Mouse (Mus musculus) CH12.LX (cell line): ENCODE results near the gene Ccdc152. TPM values are rescaled to one million over a fixed set of nuclear protein-coding genes. Genes with fewer than 3 reads are reported as not detected.

Experiments
- DNase-seq: peaks from one replicate; pipeline ENCODE4 v3.0.0-alpha.2; 2013; ENCODE audit errors: extremely low read depth
- H3K27ac ChIP-seq: 2 replicates; pipeline ENCODE4 v1.5.1; 2012; ENCODE audit warnings: low read depth, mild to moderate bottlenecking, control low read depth, moderate library complexity; ENCODE audit not compliant: insufficient read depth
- H3K27me3 ChIP-seq: replicated peaks from 2 replicates; pipeline ENCODE3; 2012; ENCODE audit warnings: inconsistent platforms
- H3K36me3 ChIP-seq, 2 experiments: replicated peaks in 1 of 2; 2 replicates each; pipeline versions ENCODE3 to v1.6.1; 2012; ENCODE audit warnings: inconsistent platforms in 1 of 2, low read length in 1 of 2, mild to moderate bottlenecking in 1 of 2, mixed read lengths in 1 of 2, moderate library complexity in 1 of 2; ENCODE audit not compliant: control insufficient read depth in 1 of 2, insufficient read depth in 1 of 2
- H3K4me1 ChIP-seq, 2 experiments: 2 replicates each; pipeline ENCODE4 v1.6.1; 2012; ENCODE audit warnings: inconsistent platforms in 1 of 2, moderate library complexity in 1 of 2; ENCODE audit not compliant: insufficient read depth in 2 of 2, control insufficient read depth in 1 of 2
- H3K4me2 ChIP-seq: 2 replicates; pipeline ENCODE4 v1.6.1; 2012; ENCODE audit warnings: low read depth, mild to moderate bottlenecking, control low read depth; ENCODE audit not compliant: poor library complexity, insufficient read depth, severe bottlenecking
- H3K4me3 ChIP-seq, 3 experiments: fragments of 150-350 bp in 1 of 3; sonication (generic) in 1 of 3; replicated peaks in 1 of 3; 2 replicates each; pipeline versions ENCODE3 to v1.5.1; 2011 to 2012; ENCODE audit warnings: low read depth in 2 of 3, low read length in 2 of 3, mild to moderate bottlenecking in 2 of 3, moderate library complexity in 2 of 3, control low read depth in 1 of 3, improper control_type of control experiment in 1 of 3, inconsistent platforms in 1 of 3, mixed read lengths in 1 of 3; ENCODE audit not compliant: poor library complexity in 1 of 3
- H3K79me2 ChIP-seq: replicated peaks from 2 replicates; pipeline ENCODE4 v1.6.1; 2012; ENCODE audit warnings: mild to moderate bottlenecking, moderate library complexity; ENCODE audit not compliant: control insufficient read depth, poor library complexity, insufficient read depth, severe bottlenecking; ENCODE audit errors: extremely low read depth
- H3K9ac ChIP-seq: 2 replicates; pipeline ENCODE4 v1.6.1; 2012; ENCODE audit warnings: low read depth, mild to moderate bottlenecking, control low read depth, moderate library complexity; ENCODE audit not compliant: insufficient read depth
- H3K9me3 ChIP-seq: replicated peaks from 2 replicates; pipeline ENCODE3; 2012; ENCODE audit warnings: low read length, inconsistent platforms, mixed read lengths
- BHLHE40 ChIP-seq: IDR thresholded peaks from 2 replicates; pipeline ENCODE4 v1.6.1; 2011; ENCODE audit warnings: mild to moderate bottlenecking, low read depth, low read length, improper control_type of control experiment
- CHD2 ChIP-seq: IDR thresholded peaks from 2 replicates; pipeline ENCODE4 v1.6.1; 2011; ENCODE audit warnings: low read length, improper control_type of control experiment
- CTCF ChIP-seq, 2 experiments: IDR thresholded peaks in 1 of 2; conservative IDR thresholded peaks in 1 of 2; 2 replicates each; pipeline ENCODE4 v1.5.1; 2011 to 2012; ENCODE audit warnings: low read depth in 2 of 2, low read length in 2 of 2, improper control_type of control experiment in 1 of 2, inconsistent platforms in 1 of 2, mild to moderate bottlenecking in 1 of 2, moderate library complexity in 1 of 2
- E2F4 ChIP-seq: IDR thresholded peaks from 2 replicates; pipeline ENCODE4 v1.6.1; 2011; ENCODE audit warnings: low read depth, low read length, improper control_type of control experiment; ENCODE audit not compliant: insufficient replicate concordance
- ELF1 ChIP-seq: IDR thresholded peaks from 2 replicates; pipeline ENCODE4 v1.6.1; 2014; ENCODE audit warnings: low read depth, mild to moderate bottlenecking, inconsistent platforms, low read length, improper control_type of control experiment
- EP300 ChIP-seq: IDR thresholded peaks from 2 replicates; pipeline ENCODE4 v1.6.1; 2011; ENCODE audit warnings: low read length, improper control_type of control experiment
- ETS1 ChIP-seq: conservative IDR thresholded peaks from 2 replicates; pipeline ENCODE4 v1.6.1; 2012; ENCODE audit warnings: low read depth, mild to moderate bottlenecking, inconsistent platforms, low read length, improper control_type of control experiment, moderate library complexity
- GABPA ChIP-seq: IDR thresholded peaks from 2 replicates; pipeline ENCODE4 v1.6.1; 2012; ENCODE audit warnings: low read depth, low read length, improper control_type of control experiment, inconsistent platforms; ENCODE audit not compliant: insufficient replicate concordance
- HCFC1 ChIP-seq: IDR thresholded peaks from 2 replicates; pipeline ENCODE4 v1.6.1; 2012; ENCODE audit warnings: low read depth, mild to moderate bottlenecking, inconsistent platforms, low read length, improper control_type of control experiment
- IRF4 ChIP-seq: IDR thresholded peaks from 2 replicates; pipeline ENCODE4 v1.6.1; 2014; ENCODE audit warnings: low read depth, mild to moderate bottlenecking, inconsistent platforms, low read length, improper control_type of control experiment
- JUN ChIP-seq: IDR thresholded peaks from 2 replicates; pipeline ENCODE4 v1.6.1; 2011; ENCODE audit warnings: low read depth, mild to moderate bottlenecking, low read length, improper control_type of control experiment, moderate library complexity; ENCODE audit not compliant: insufficient read depth
- JUND ChIP-seq: conservative IDR thresholded peaks from 2 replicates; pipeline ENCODE4 v1.6.1; 2011; ENCODE audit warnings: low read depth, low read length, improper control_type of control experiment
- MAFK ChIP-seq: IDR thresholded peaks from 2 replicates; pipeline ENCODE4 v1.6.1; 2011; ENCODE audit warnings: low read length, improper control_type of control experiment; ENCODE audit not compliant: insufficient replicate concordance
- MAX ChIP-seq: IDR thresholded peaks from 2 replicates; pipeline ENCODE4 v1.6.1; 2011; ENCODE audit warnings: low read length, improper control_type of control experiment
- MAZ ChIP-seq: IDR thresholded peaks from 2 replicates; pipeline ENCODE4 v1.6.1; 2012; ENCODE audit warnings: low read depth, mild to moderate bottlenecking, inconsistent platforms, low read length, improper control_type of control experiment, moderate library complexity
- MEF2A ChIP-seq: IDR thresholded peaks from 2 replicates; pipeline ENCODE4 v1.6.1; 2014; ENCODE audit warnings: low read depth, mild to moderate bottlenecking, inconsistent platforms, low read length, improper control_type of control experiment, borderline replicate concordance
- NRF1 ChIP-seq: IDR thresholded peaks from 2 replicates; pipeline ENCODE4 v1.6.1; 2014; ENCODE audit warnings: low read depth, mild to moderate bottlenecking, inconsistent platforms, low read length, improper control_type of control experiment, moderate library complexity
- PAX5 ChIP-seq: IDR thresholded peaks from 2 replicates; pipeline ENCODE4 v1.6.1; 2012; ENCODE audit warnings: low read length, inconsistent platforms, mixed read lengths
- RAD21 ChIP-seq: IDR thresholded peaks from 2 replicates; pipeline ENCODE4 v1.6.1; 2011; ENCODE audit warnings: low read depth, mild to moderate bottlenecking, low read length, improper control_type of control experiment, moderate library complexity
- SIN3A ChIP-seq: IDR thresholded peaks from 2 replicates; pipeline ENCODE4 v1.6.1; 2012; ENCODE audit warnings: low read length, improper control_type of control experiment, inconsistent platforms
- SMC3 ChIP-seq: IDR thresholded peaks from 2 replicates; pipeline ENCODE4 v1.6.1; 2011; ENCODE audit warnings: low read depth, low read length, improper control_type of control experiment
- TBP ChIP-seq: conservative IDR thresholded peaks from 2 replicates; pipeline ENCODE4 v1.6.1; 2011; ENCODE audit warnings: low read depth, low read length, improper control_type of control experiment
- TCF12 ChIP-seq: IDR thresholded peaks from 2 replicates; pipeline ENCODE4 v1.6.1; 2014; ENCODE audit warnings: low read depth, mild to moderate bottlenecking, inconsistent platforms, low read length, improper control_type of control experiment
- USF1 ChIP-seq: IDR thresholded peaks from 2 replicates; pipeline ENCODE4 v1.6.1; 2014; ENCODE audit warnings: low read depth, mild to moderate bottlenecking, inconsistent platforms, low read length, improper control_type of control experiment
- USF2 ChIP-seq: conservative IDR thresholded peaks from 2 replicates; pipeline ENCODE4 v1.6.1; 2011; ENCODE audit warnings: low read depth, low read length, improper control_type of control experiment
- ZC3H11A ChIP-seq: IDR thresholded peaks from 2 replicates; pipeline ENCODE4 v1.6.1; 2012; ENCODE audit warnings: low read depth, mild to moderate bottlenecking, inconsistent platforms, low read length, improper control_type of control experiment
- ZMIZ1 ChIP-seq: IDR thresholded peaks from 2 replicates; pipeline ENCODE4 v1.6.1; 2012; ENCODE audit warnings: low read depth, mild to moderate bottlenecking, inconsistent platforms, low read length, improper control_type of control experiment
- dilution Hi-C: fragments of 300-500 bp; cut with MboI; formaldehyde crosslinking; loops from 2 replicates; pipeline ENCODE4 v1.14.3; 2020; ENCODE audit warnings: low sequenced_read_pairs; ENCODE audit not compliant: extremely low pct_unique_long_range_greater_than_20kb, extremely low pct_ligation_motif_present
- in situ Hi-C: fragments of 300-500 bp; cut with MboI; formaldehyde crosslinking; loops from 3 replicates; pipeline ENCODE4 v1.14.3; 2019; ENCODE audit warnings: low sequenced_read_pairs, low pct_ligation_motif_present, low pct_unique_long_range_greater_than_20kb, mixed read lengths
- polyA plus RNA-seq: library from polyadenylated mRNA; unstranded; fragments of >175 nt; gene quantifications from 2 replicates; pipeline ENCODE4 v1.2.1, GENCODE M21; 2012; ENCODE audit warnings: low read depth; ENCODE audit not compliant: insufficient read length
- total RNA-seq, 2 experiments: library from RNA; depleted of rRNA; stranded (reverse); fragments of 300-350 nt in 1 of 2; fragments of >200 nt in 1 of 2; gene quantifications; 2 replicates each; pipeline ENCODE4 v1.2.3; 2012 to 2014

Ccdc152 gene
- total and polyA plus RNA-seq, 3 experiments = 0.08 to 0.99 TPM; not detected in 1

GRCm38 (mm10) chr15:3268247-3268646 lies 35.1 kb downstream of the Ccdc152 start, which contains the start of gene Selenop:
TSS of gene Selenop (plus strand) at chr15:3268547.
- H3K4me2 ChIP-seq = no peak within 1 kb of the TSS
- H3K27ac ChIP-seq = no peak within 1 kb of the TSS
- TF ChIP-seq MAZ (no peak), MAX (no peak), IRF4 (no peak), RAD21 (no peak), JUND (no peak), HCFC1 (no peak), JUN (no peak), USF2 (no peak), NRF1 (no peak), USF1 (no peak), EP300 (no peak), E2F4 (no peak), MEF2A (no peak), CTCF (conservative IDR thresholded peaks at IDR 0.05 in 1 of 2, IDR thresholded peaks at IDR 0.05 in 1 of 2; ENCODE audit: low read depth in 2 of 2, low read length in 2 of 2) (no peak), ELF1 (no peak), ZC3H11A (no peak), TBP (no peak)
- no peaks in the 10 kb centered on the region for H3K36me3 ChIP-seq
- in situ Hi-C loops (no loop called here), dilution Hi-C loops (no loop called here)
- H3K9ac ChIP-seq = no peak within 1 kb of the TSS
- no peaks in the 10 kb centered on the region for H3K9me3 ChIP-seq
- H3K4me3 ChIP-seq = no peak within 1 kb of the TSS
- no peaks in the 10 kb centered on the region for H3K27me3 ChIP-seq
- no peak for DNase-seq
- no peaks in the 10 kb centered on the region for H3K79me2 ChIP-seq
- H3K4me1 ChIP-seq = peaks cover 0 to 21% of the 10 kb centered on the region in 2 experiments; a peak in 2 of 4 replicates

GRCm38 (mm10) chr15:3264828-3265227 lies 38.5 kb downstream of the Ccdc152 start:
- no peaks in the 10 kb centered on the region for H3K9me3 ChIP-seq
- dilution Hi-C loops (no loop called here), in situ Hi-C loops (no loop called here)
- H3K9ac ChIP-seq = no peak overlapping the region
- H3K4me3 ChIP-seq = no peak overlapping the region
- TF ChIP-seq MAFK = no peak
- no peak for TF ChIP-seq CHD2
- TF ChIP-seq IRF4 = no peak
- TF ChIP-seq PAX5 = no peak
- no peak for TF ChIP-seq TCF12
- no peak for TF ChIP-seq CTCF (conservative IDR thresholded peaks at IDR 0.05 in 1 of 2, IDR thresholded peaks at IDR 0.05 in 1 of 2; ENCODE audit: low read depth in 2 of 2, low read length in 2 of 2)
- no peak for TF ChIP-seq MAX
- TF ChIP-seq JUND = no peak
- no peak for TF ChIP-seq ELF1
- no peak for TF ChIP-seq SIN3A
- no peak for TF ChIP-seq SMC3
- TF ChIP-seq GABPA = no peak
- TF ChIP-seq BHLHE40 = no peak
- TF ChIP-seq ZMIZ1 = no peak
- TF ChIP-seq ETS1 = no peak
- no peaks in the 10 kb centered on the region for H3K27me3 ChIP-seq
- H3K4me2 ChIP-seq = no peak overlapping the region
- DNase-seq = no peak
- H3K36me3 ChIP-seq = no peaks in the 10 kb centered on the region
- H3K4me1 ChIP-seq = peaks cover 0 to 5% of the 10 kb centered on the region in 2 experiments; a peak in 1 of 4 replicates
- H3K27ac ChIP-seq = no peak overlapping the region
- no peaks in the 10 kb centered on the region for H3K79me2 ChIP-seq
